Mouse (Mus musculus) kidney, adult 2 months (tissue): ENCODE data around the gene Ankrd13a.

Source experiments
- CTCF ChIP-seq: fragments of 200-500 bp; conservative IDR thresholded peaks from 2 replicates; pipeline ENCODE4 v1.5.1; 2011; ENCODE audit warnings: low read depth, mild to moderate bottlenecking, control low read depth, low read length, moderate library complexity, mixed read lengths; ENCODE audit not compliant: insufficient read depth, insufficient read length
- POLR2A ChIP-seq: fragments of 200-500 bp; IDR thresholded peaks from one replicate; pipeline ENCODE4 v1.6.1; 2011; ENCODE audit warnings: low read depth, low read length, control low read depth

GRCm38 (mm10) chr5:114782991-114783390, 8.5 kb downstream of the Ankrd13a start:
- no peak for TF ChIP-seq CTCF
- TF ChIP-seq POLR2A, result no peak
